8 mouse cellular contexts compared by ENCODE assay signal in genomic region chr9:6168391-6169037, GRCm38 (mm10). TPM values are rescaled to one million over a fixed set of nuclear protein-coding genes. Genes with fewer than 3 reads are reported as not detected.
A peak's percentile ranks its signal among the peaks of the same experiment; 100 is the strongest.
DNase-seq lines count a peak whose midpoint lies in the region; ATAC-seq and TF ChIP-seq lines count a peak whose summit lies in the region.

Gene Pdgfd (plus strand): TSS chr9:6168584.

- TF ChIP-seq POLR2A in thymus, adult 2 months (IDR thresholded peaks at IDR 0.05; ENCODE audit: control insufficient read depth, extremely low read depth, insufficient read depth, low read length, poor library complexity) = no peak

- no peaks in the 10 kb centered on the region for H3K36me3 ChIP-seq in E14TG2a.4 (ENCODE audit: insufficient read depth, low read length)
- no peaks in the 10 kb centered on the region for H3K36me3 ChIP-seq in forebrain, embryonic 13.5 days (ENCODE audit: poor library complexity, severe bottlenecking)
- H3K36me3 ChIP-seq in lung, embryonic 14.5 days (ENCODE audit: insufficient read depth) = no peaks in the 10 kb centered on the region
- no peaks in the 10 kb centered on the region for H3K36me3 ChIP-seq in thymus, adult 2 months (ENCODE audit: control insufficient read depth, insufficient read depth, low read length)

- H3K4me3 ChIP-seq in E14TG2a.4 (replicated peaks; ENCODE audit: low read length) = peak within 1 kb of the TSS; percentile 71
- H3K4me3 ChIP-seq in forebrain, embryonic 13.5 days = peak within 1 kb of the TSS; percentile 43
- H3K4me3 ChIP-seq in lung, embryonic 14.5 days (ENCODE audit: low read depth, low read length) = peak within 1 kb of the TSS; percentile 41
- no peak within 1 kb of the TSS for H3K4me3 ChIP-seq in thymus, adult 2 months (ENCODE audit: control insufficient read depth, insufficient read depth, low read length)

- TF ChIP-seq CTCF in E14TG2a.4 (conservative IDR thresholded peaks at IDR 0.05; ENCODE audit: low read length) = peak; percentile 13; the same call in 1 of the 2 replicates
- peak; percentile 69 for TF ChIP-seq CTCF in lung, embryonic 14.5 days (IDR thresholded peaks at IDR 0.05; ENCODE audit: low read depth)
- no peak for TF ChIP-seq CTCF in thymus, adult 2 months (IDR thresholded peaks at IDR 0.05; ENCODE audit: borderline replicate concordance, control insufficient read depth, extremely low read depth, insufficient read depth, low read length, poor library complexity)

- H3K27ac ChIP-seq in forebrain, embryonic 13.5 days = no peak within 1 kb of the TSS
- H3K27ac ChIP-seq in lung, embryonic 14.5 days (ENCODE audit: low read depth) = peak within 1 kb of the TSS; percentile 52; the same call in 1 of the 2 replicates
- no peak within 1 kb of the TSS for H3K27ac ChIP-seq in thymus, adult 2 months (ENCODE audit: control insufficient read depth, insufficient read depth, low read length)

- H3K9me3 ChIP-seq in E14TG2a.4 (ENCODE audit: low read length) = no peaks in the 10 kb centered on the region
- H3K9me3 ChIP-seq in forebrain, embryonic 13.5 days (replicated peaks) = no peaks in the 10 kb centered on the region
- no peaks in the 10 kb centered on the region for H3K9me3 ChIP-seq in lung, embryonic 14.5 days (ENCODE audit: low read depth, low read length)

- peak within 1 kb of the TSS; percentile 79 for H3K4me2 ChIP-seq in forebrain, embryonic 13.5 days
- peak within 1 kb of the TSS; percentile 74 for H3K4me2 ChIP-seq in lung, embryonic 14.5 days

- DNase-seq in adrenal gland, postnatal 36 days = peak; percentile 84 to 89
- DNase-seq in heart, postnatal 10 days = peak; percentile 75 to 80
- DNase-seq in kidney, postnatal 25 days = peak; percentile 70 to 83
- DNase-seq in lung, embryonic 14.5 days = peak; percentile 83
- DNase-seq in ovary, postnatal 14 days (ENCODE audit: low spot score) = peak; percentile 50
- no peak for DNase-seq in thymus, adult 2 months

- 1% methylated on average over 32 of the region's 32 CpGs for WGBS in forebrain, embryonic 13.5 days
- 2% methylated on average over 32 of the region's 32 CpGs for WGBS in lung, embryonic 14.5 days
- 7% methylated on average over 32 of the region's 32 CpGs for WGBS in thymus, adult 2 months

- intact Hi-C loops in heart, postnatal 10 days (cut with DNase I) = loop anchor here (5.0 kb wide), 3 partner anchors 234 to 499 kb away; no protein-coding TSS in a partner anchor

- H3K27me3 ChIP-seq in E14TG2a.4 (ENCODE audit: insufficient read depth, low read length) = no peaks in the 10 kb centered on the region
- H3K27me3 ChIP-seq in forebrain, embryonic 13.5 days = no peaks in the 10 kb centered on the region
- H3K27me3 ChIP-seq in lung, embryonic 14.5 days (ENCODE audit: insufficient read depth, low read length) = no peaks in the 10 kb centered on the region
- H3K27me3 ChIP-seq in thymus, adult 2 months (ENCODE audit: control insufficient read depth, insufficient read depth, low read length) = no peaks in the 10 kb centered on the region

- ATAC-seq in forebrain, embryonic 13.5 days = peak; percentile 91
- ATAC-seq in lung, embryonic 14.5 days (ENCODE audit: insufficient read depth) = peak; percentile 94

- H3K9ac ChIP-seq in forebrain, embryonic 13.5 days = peak within 1 kb of the TSS; percentile 60
- peak within 1 kb of the TSS; percentile 54 for H3K9ac ChIP-seq in lung, embryonic 14.5 days

- H3K4me1 ChIP-seq in E14TG2a.4 (replicated peaks; ENCODE audit: low read depth, low read length) = peaks cover 14% of the 10 kb centered on the region; the same call in 1 of the 2 replicates
- peaks cover 11% of the 10 kb centered on the region; the same call in 1 of the 2 replicates for H3K4me1 ChIP-seq in forebrain, embryonic 13.5 days
- H3K4me1 ChIP-seq in lung, embryonic 14.5 days (ENCODE audit: insufficient read depth) = no peaks in the 10 kb centered on the region
- no peaks in the 10 kb centered on the region for H3K4me1 ChIP-seq in thymus, adult 2 months (replicated peaks; ENCODE audit: control insufficient read depth, insufficient read depth, low read length)

RNA-seq across cellular contexts. Expression of gene Pdgfd, which starts in this region (rescaled TPM):
- total RNA-seq in adrenal gland, postnatal 36 days (2021) = 10 to 100 TPM; 26.3 to 44.8 TPM
- polyA plus RNA-seq in forebrain, embryonic 13.5 days (2015; fragmentation: Nextera tagmentation; extraction: Ambion mirVana) = 0.81 and 1.6 TPM in 2 replicates
- 10 to 100 TPM; 12.9 to 15.4 TPM for total RNA-seq in heart, postnatal 10 days (2021)
- 5.1 TPM in 2 replicates for polyA plus RNA-seq in lung, embryonic 14.5 days (2014; fragmentation: Nextera tagmentation; extraction: Ambion mirVana)
- polyA plus RNA-seq in thymus, adult 2 months (2012; rRNA removed) = 0.80 and 0.97 TPM in 2 replicates
